In genomic region chr13:88822976-88823521, GRCm38 (mm10) we compare ENCODE assay signal across 9 mouse cellular contexts. TPM values are rescaled to one million over a fixed set of nuclear protein-coding genes. Genes with fewer than 3 reads are reported as not detected.
A peak's percentile ranks its signal among the peaks of the same experiment; 100 is the strongest.
DNase-seq lines count a peak whose midpoint lies in the region; ATAC-seq lines count a peak whose summit lies in the region.
"Had no signal": no experiment of that assay in that cellular context is flagged by ENCODE, and none has a peak within 500 bp of the region (broad histone marks: within the 10 kb centered on the region; RNA-seq: fewer than 3 reads in every experiment).

No protein-coding gene starts in this region.

- peak overlapping the region; percentile 94 for H3K4me2 ChIP-seq in kidney, embryonic 16.5 days (replicated peaks; ENCODE audit: low read depth, low read length)
- peak overlapping the region; percentile 97 for H3K4me2 ChIP-seq in forebrain, embryonic 13.5 days
- H3K4me2 ChIP-seq in neural tube, embryonic 14.5 days (ENCODE audit: low read depth, low read length), result peak overlapping the region; percentile 98

- H3K27me3 ChIP-seq in kidney, embryonic 16.5 days (ENCODE audit: insufficient read depth, low read length), result peaks cover 15% of the 10 kb centered on the region; the same call in 1 of the 2 replicates
- peaks cover 5% of the 10 kb centered on the region; the same call in 1 of the 2 replicates for H3K27me3 ChIP-seq in forebrain, embryonic 13.5 days
- no peaks in the 10 kb centered on the region; the same call in 1 of the 2 replicates for H3K27me3 ChIP-seq in neural tube, embryonic 14.5 days (ENCODE audit: control insufficient read depth, insufficient read depth, low read length)

- ATAC-seq in kidney, embryonic 16.5 days (ENCODE audit: low FRiP score, low TSS enrichment), result no peak
- ATAC-seq in forebrain, embryonic 13.5 days, result 0 out of 2 replicates have a peak, but pooled peaks have one; percentile 11
- no peak; the same call in 1 of the 2 replicates for ATAC-seq in neural tube, embryonic 14.5 days (ENCODE audit: low read depth)
- ATAC-seq: Patski had no signal

- H3K27ac ChIP-seq in kidney, embryonic 16.5 days (ENCODE audit: low read length), result no peak overlapping the region
- peak overlapping the region; percentile 59 for H3K27ac ChIP-seq in forebrain, embryonic 13.5 days
- peak overlapping the region; percentile 40 for H3K27ac ChIP-seq in neural tube, embryonic 14.5 days (ENCODE audit: low read depth, low read length)

- H3K36me3 ChIP-seq in kidney, embryonic 16.5 days (ENCODE audit: insufficient read depth, low read length), result no peaks in the 10 kb centered on the region
- no peaks in the 10 kb centered on the region for H3K36me3 ChIP-seq in forebrain, embryonic 13.5 days (ENCODE audit: poor library complexity, severe bottlenecking)
- no peaks in the 10 kb centered on the region for H3K36me3 ChIP-seq in neural tube, embryonic 14.5 days (ENCODE audit: control insufficient read depth, insufficient read depth, low read length)

- peak overlapping the region; percentile 65 for H3K4me3 ChIP-seq in kidney, embryonic 16.5 days (ENCODE audit: low read length)
- peak overlapping the region; percentile 72 for H3K4me3 ChIP-seq in forebrain, embryonic 13.5 days
- H3K4me3 ChIP-seq in neural tube, embryonic 14.5 days (ENCODE audit: low read depth, low read length), result peak overlapping the region; percentile 72

- DNase-seq in kidney, postnatal 25 days, result no peak
- DNase-seq in layer of hippocampus, postnatal 36 days, result peak; percentile 15 to 34
- no peak for DNase-seq in urinary bladder, postnatal 10 days (ENCODE audit: low spot score)
- DNase-seq in adrenal gland, postnatal 36 days, result no peak
- no peak for DNase-seq in natural killer cell, adult 2 months (ENCODE audit: low spot score in 2 of 2)

- peaks cover 10% of the 10 kb centered on the region for H3K4me1 ChIP-seq in kidney, embryonic 16.5 days (ENCODE audit: insufficient read depth, low read length)
- peaks cover 13% of the 10 kb centered on the region; the same call in 1 of the 2 replicates for H3K4me1 ChIP-seq in forebrain, embryonic 13.5 days
- H3K4me1 ChIP-seq in neural tube, embryonic 14.5 days (ENCODE audit: control insufficient read depth, insufficient read depth, low read length), result peaks cover 3% of the 10 kb centered on the region; the same call in 1 of the 2 replicates

- no peaks in the 10 kb centered on the region for H3K9me3 ChIP-seq in kidney, embryonic 16.5 days (ENCODE audit: low read length)
- H3K9me3 ChIP-seq in forebrain, embryonic 13.5 days (replicated peaks), result no peaks in the 10 kb centered on the region
- H3K9me3 ChIP-seq in neural tube, embryonic 14.5 days (ENCODE audit: control insufficient read depth, low read length), result no peaks in the 10 kb centered on the region

- 21% methylated on average over 10 of the region's 10 CpGs for WGBS in kidney, embryonic 16.5 days
- 8% methylated on average over 10 of the region's 10 CpGs for WGBS in forebrain, embryonic 13.5 days
- 10% methylated on average over 10 of the region's 10 CpGs for WGBS in neural tube, embryonic 14.5 days

- H3K9ac ChIP-seq in kidney, embryonic 16.5 days (replicated peaks; ENCODE audit: low read length), result no peak overlapping the region
- H3K9ac ChIP-seq in forebrain, embryonic 13.5 days, result peak overlapping the region; percentile 88
- H3K9ac ChIP-seq in neural tube, embryonic 14.5 days (replicated peaks; ENCODE audit: low read depth, low read length), result peak overlapping the region; percentile 79

RNA-seq across cellular contexts. Expression of gene Edil3, which starts 1.8 kb away (rescaled TPM):
- 5.6 and 6.1 TPM in 2 replicates for polyA plus RNA-seq in kidney, embryonic 16.5 days (2015; fragmentation: Nextera tagmentation; extraction: Ambion mirVana)
- polyA plus RNA-seq in forebrain, embryonic 13.5 days (2015; fragmentation: Nextera tagmentation; extraction: Ambion mirVana), result 31.1 and 33.5 TPM in 2 replicates
- total RNA-seq in layer of hippocampus, postnatal 36 days (2021), result 10 to 100 TPM; 70.3 to 73.0 TPM
- 76.7 and 84.3 TPM in 2 replicates for polyA plus RNA-seq in neural tube, embryonic 14.5 days (2014; fragmentation: Nextera tagmentation; extraction: Ambion mirVana)
- 1 to 10 TPM; 2.4 to 3.7 TPM for total RNA-seq in adrenal gland, postnatal 36 days (2021)
- polyA plus RNA-seq: Patski had no signal

Comparison
In these comparisons a context has a peak if more than half of its experiments do, and no peak if none do; other contexts are left out.
1. DNase-seq: peak in layer of hippocampus, postnatal 36 days (2 of 2); none in kidney, postnatal 25 days (0 of 2), urinary bladder, postnatal 10 days (single experiment), adrenal gland, postnatal 36 days (0 of 2) and natural killer cell, adult 2 months (0 of 2).
2. Peak in every context shown above with its lines, with median percentiles within 50 percentile points of each other: H3K4me2 ChIP-seq and H3K4me3 ChIP-seq.